Mouse (Mus musculus) natural killer cell, adult 2 months (primary cell): ENCODE measurements around the gene Efcab6.
"Not testable (repeated sequence)": the region's sequence is repeated elsewhere in the genome, so short reads cannot be mapped to it uniquely, and the experiment has no call there.

ENCODE experiments used
- DNase-seq, 2 experiments: peaks; one replicate each; pipeline ENCODE4 v3.0.0; 2022; ENCODE audit warnings: low spot score in 2 of 2

Efcab6 gene

GRCm38 (mm10) chr15:84065140-84065539 lies at the start of gene Efcab6:
Gene Efcab6, minus strand, starts transcription at chr15:84065379.
- DNase-seq = no peak

- no peak for DNase-seq
Observed at GRCm38 (mm10) chr15:84113873-84114272, 48.7 kb upstream of the Efcab6 start.

GRCm38 (mm10) chr15:84108899-84109298 lies 43.7 kb upstream of the Efcab6 start:
- DNase-seq = no peak

- DNase-seq = no peak
Observed at GRCm38 (mm10) chr15:84105924-84106500, 40.8 kb upstream of the Efcab6 start.

GRCm38 (mm10) chr15:84105105-84105923 lies 40.1 kb upstream of the Efcab6 start, which contains the start of gene Sult4a1:
Gene Sult4a1, minus strand, starts transcription at chr15:84105754.
- DNase-seq = no peak

GRCm38 (mm10) chr15:84104626-84105025 lies 39.4 kb upstream of the Efcab6 start:
- DNase-seq = no peak

GRCm38 (mm10) chr15:84097536-84097935 lies 32.4 kb upstream of the Efcab6 start:
- not testable (repeated sequence) for DNase-seq

GRCm38 (mm10) chr15:84096051-84096450 lies 30.9 kb upstream of the Efcab6 start:
- DNase-seq = no peak

GRCm38 (mm10) chr15:84094921-84095320 lies 29.7 kb upstream of the Efcab6 start:
- DNase-seq = no peak

GRCm38 (mm10) chr15:84086775-84087174 lies 21.6 kb upstream of the Efcab6 start:
- no peak for DNase-seq

GRCm38 (mm10) chr15:84086364-84086763 lies 21.2 kb upstream of the Efcab6 start:
- no peak for DNase-seq

- no peak for DNase-seq
Observed at GRCm38 (mm10) chr15:84080069-84080468, 14.9 kb upstream of the Efcab6 start.

- DNase-seq = no peak
Observed at GRCm38 (mm10) chr15:84079519-84079918, 14.3 kb upstream of the Efcab6 start.

GRCm38 (mm10) chr15:84078667-84079066 lies 13.5 kb upstream of the Efcab6 start:
- DNase-seq = peak in 1 of 2 experiments; percentile 17

- DNase-seq = no peak
Observed at GRCm38 (mm10) chr15:84077151-84077550, 12.0 kb upstream of the Efcab6 start.

GRCm38 (mm10) chr15:84074705-84075185 lies 9.6 kb upstream of the Efcab6 start:
- DNase-seq = no peak

- peak in 1 of 2 experiments; percentile 34 for DNase-seq
Observed at GRCm38 (mm10) chr15:84073911-84074704, 8.9 kb upstream of the Efcab6 start.

- no peak for DNase-seq
Observed at GRCm38 (mm10) chr15:84073058-84073457, 7.9 kb upstream of the Efcab6 start.

GRCm38 (mm10) chr15:84072226-84072625 lies 7.0 kb upstream of the Efcab6 start:
- no peak for DNase-seq

GRCm38 (mm10) chr15:84070116-84070676 lies 5.0 kb upstream of the Efcab6 start:
- DNase-seq = no peak

- no peak for DNase-seq
Observed at GRCm38 (mm10) chr15:84069455-84070050, 4.4 kb upstream of the Efcab6 start.
